Mouse (Mus musculus): ENCODE measurements around the gene AL731706.2. TPM values are rescaled to one million over a fixed set of nuclear protein-coding genes. Genes with fewer than 3 reads are reported as not detected.
A peak's percentile ranks its signal among the peaks of the same experiment; 100 is the strongest.

Gene AL731706.2
- polyA plus RNA-seq (2015; fragmentation: Nextera tagmentation; extraction: Ambion mirVana): 19.4 and 22.5 TPM in 2 replicates

DNA sequence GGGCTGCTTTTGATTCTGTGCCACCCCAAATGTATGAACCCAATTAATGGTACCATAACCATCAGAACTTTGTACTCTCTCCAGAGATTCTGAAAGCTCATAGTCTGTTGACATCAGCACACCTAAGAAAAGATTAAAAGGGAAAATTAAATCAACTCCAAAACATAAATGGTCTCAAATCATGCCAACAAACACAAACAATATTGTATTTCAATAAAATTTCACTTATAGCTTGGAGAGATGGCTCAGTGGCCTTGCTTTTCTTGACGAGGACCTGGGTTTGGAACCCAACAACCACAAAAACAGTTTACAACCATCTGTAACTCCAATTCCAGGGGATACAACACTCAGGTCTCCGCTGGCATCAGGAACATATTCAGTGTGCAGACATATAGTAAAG is at the start of gene AL731706.2:
Gene AL731706.2 (minus strand): TSS at position 101 of the 400 bp plus-strand sequence.
- Histone ChIP-seq H3K27me3 (no peaks in the 10 kb centered on the region), H3K4me2 (no peak within 1 kb of the TSS), H3K27ac (replicated peaks) (no peak within 1 kb of the TSS), H3K36me3 (replicated peaks) (peaks cover 33% of the 10 kb centered on the region), H3K4me1 (replicated peaks) (peaks cover 15% of the 10 kb centered on the region), H3K9ac (no peak within 1 kb of the TSS), H3K4me3 (replicated peaks) (no peak within 1 kb of the TSS), H3K9me3 (replicated peaks) (no peaks in the 10 kb centered on the region)
- ATAC-seq (ENCODE audit: insufficient read depth): no peak
- 80% methylated on average over 2 of the region's 2 CpGs for WGBS (ENCODE audit: insufficient replicate concordance)

DNA sequence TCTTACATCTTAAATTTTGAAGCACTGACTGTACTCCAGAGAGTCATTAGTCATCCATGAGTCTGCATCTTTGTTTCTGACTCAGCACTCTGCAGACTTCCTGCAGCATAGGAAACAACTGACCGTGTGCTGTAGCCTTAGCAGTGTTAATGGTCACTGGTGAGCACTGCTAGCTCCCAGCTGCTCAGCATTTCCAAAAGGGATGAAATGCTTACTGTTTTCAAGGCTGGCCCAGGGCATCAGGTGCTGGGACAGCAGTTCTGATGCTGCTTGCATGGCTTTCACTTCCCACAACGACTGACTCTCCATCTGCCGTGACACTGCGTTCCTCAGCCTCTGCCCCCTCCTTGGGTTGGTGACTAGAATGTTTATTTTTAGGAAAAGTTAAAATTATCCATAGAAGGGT is 35.5 kb upstream of the AL731706.2 start:
- Histone ChIP-seq H3K27ac (replicated peaks) (peak overlapping the region; percentile 87), H3K36me3 (replicated peaks) (no peaks in the 10 kb centered on the region), H3K4me1 (replicated peaks) (peaks cover 16% of the 10 kb centered on the region), H3K9me3 (replicated peaks) (no peaks in the 10 kb centered on the region), H3K4me3 (replicated peaks) (no peak overlapping the region), H3K9ac (no peak overlapping the region), H3K27me3 (no peaks in the 10 kb centered on the region), H3K4me2 (peak overlapping the region; percentile 46)
- 35% methylated on average over 4 of the region's 4 CpGs for WGBS (ENCODE audit: insufficient replicate concordance)
- peak; percentile 93 for ATAC-seq (ENCODE audit: insufficient read depth)

DNA sequence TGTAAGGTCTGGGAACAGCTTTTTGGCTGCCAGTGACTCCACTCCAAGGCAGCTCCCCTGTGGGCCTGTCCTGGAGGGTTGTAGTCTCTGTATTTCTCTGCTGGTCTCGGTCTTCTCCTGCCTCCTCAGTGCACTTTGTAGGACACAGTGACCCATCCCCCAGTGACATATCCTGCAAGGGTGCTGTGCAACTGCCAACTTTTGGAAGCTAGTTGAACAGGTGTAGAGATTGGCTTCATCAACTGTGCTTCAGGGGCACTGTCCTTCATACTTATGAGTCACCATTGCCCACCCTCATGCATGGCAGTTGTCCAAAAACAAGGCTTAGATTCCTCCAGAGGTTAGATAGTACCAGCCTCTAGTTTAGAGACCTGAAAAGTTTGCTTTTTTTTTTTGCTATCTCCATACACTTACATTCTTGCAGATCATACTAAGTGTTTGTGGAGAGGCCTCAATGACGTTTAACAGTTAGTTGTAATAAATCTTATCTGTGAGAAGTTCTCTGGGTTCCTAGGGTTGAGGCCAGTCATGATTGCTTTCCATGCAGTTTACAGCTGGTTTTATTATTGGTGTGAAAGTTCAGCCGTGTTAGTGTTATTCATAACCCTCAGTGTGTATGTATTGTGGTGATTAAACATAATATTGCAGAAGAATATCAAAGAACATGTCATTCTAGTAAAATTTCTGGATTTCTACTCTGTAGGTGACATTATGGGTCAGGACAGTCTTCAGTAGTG is 34.9 kb upstream of the AL731706.2 start:
- Histone ChIP-seq H3K4me2 (no peak overlapping the region), H3K27me3 (no peaks in the 10 kb centered on the region), H3K9ac (no peak overlapping the region), H3K27ac (replicated peaks) (peak overlapping the region; percentile 87), H3K9me3 (replicated peaks) (no peaks in the 10 kb centered on the region), H3K36me3 (replicated peaks) (no peaks in the 10 kb centered on the region), H3K4me1 (replicated peaks) (peaks cover 16% of the 10 kb centered on the region), H3K4me3 (replicated peaks) (no peak overlapping the region)
- ATAC-seq (ENCODE audit: insufficient read depth): peak; percentile 34; the same call in 1 of the 2 replicates
- WGBS (ENCODE audit: insufficient replicate concordance): 58% methylated on average over 3 of the region's 3 CpGs

DNA sequence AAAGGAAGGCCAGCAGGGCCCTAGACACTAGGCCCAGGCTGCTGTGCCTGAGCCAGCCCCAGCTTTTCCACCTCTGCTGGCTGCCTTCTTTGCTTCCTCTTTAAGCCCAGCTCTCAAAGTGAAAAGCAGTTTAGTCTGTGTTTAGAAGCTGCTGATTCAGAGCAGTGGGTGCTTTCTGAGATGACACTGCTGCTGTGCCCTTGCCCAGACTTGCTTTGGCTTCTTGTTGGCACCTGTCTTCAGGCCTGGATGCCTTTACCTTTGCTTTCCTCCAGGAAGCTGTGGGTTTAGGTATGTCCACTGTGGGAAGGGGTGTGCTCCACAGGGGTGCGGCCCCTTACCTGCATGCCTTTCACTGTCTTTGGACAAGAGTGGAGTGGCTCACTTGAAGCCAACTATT is 34.0 kb upstream of the AL731706.2 start:
- H3K36me3 ChIP-seq (replicated peaks): no peaks in the 10 kb centered on the region

DNA sequence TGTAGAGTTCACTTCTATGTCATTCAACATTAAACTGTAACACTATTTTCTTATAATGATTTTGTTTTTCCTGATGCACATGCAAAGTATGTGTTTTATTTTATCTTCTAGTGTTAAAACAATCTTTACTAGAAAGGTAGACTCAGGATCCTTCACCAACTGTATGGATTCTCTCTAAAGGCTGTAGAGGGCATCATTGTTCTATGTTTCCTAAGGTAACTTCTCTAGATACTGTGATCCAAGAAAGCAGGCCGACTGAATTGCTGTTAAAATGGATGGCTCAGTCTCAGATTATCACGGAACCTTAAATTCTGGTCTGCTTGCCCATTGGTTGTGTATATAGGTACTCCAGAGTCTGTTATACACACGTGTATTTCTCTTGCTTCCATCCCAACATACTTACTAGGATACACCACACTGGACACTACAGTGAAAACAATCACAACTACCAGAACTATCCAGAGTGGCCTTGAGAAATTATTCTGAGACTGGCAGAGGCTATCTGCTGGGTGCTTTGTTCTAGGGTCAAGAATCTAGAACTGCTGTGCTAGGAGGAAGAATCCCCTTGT is 28.9 kb upstream of the AL731706.2 start:
- Histone ChIP-seq H3K27me3 (no peaks in the 10 kb centered on the region), H3K4me1 (replicated peaks) (no peaks in the 10 kb centered on the region), H3K4me3 (replicated peaks) (no peak overlapping the region), H3K27ac (replicated peaks) (no peak overlapping the region), H3K36me3 (replicated peaks) (no peaks in the 10 kb centered on the region), H3K9me3 (replicated peaks) (no peaks in the 10 kb centered on the region), H3K9ac (no peak overlapping the region), H3K4me2 (no peak overlapping the region)
- ATAC-seq (ENCODE audit: insufficient read depth): no peak
- WGBS (ENCODE audit: insufficient replicate concordance): 49% methylated on average over 3 of the region's 3 CpGs

More for the DNA sequence above, 34.0 kb upstream of the AL731706.2 start:
- no peak overlapping the region for H3K9ac ChIP-seq
- H3K27me3 ChIP-seq: no peaks in the 10 kb centered on the region
- no peak for ATAC-seq (ENCODE audit: insufficient read depth)
- no peak overlapping the region for H3K4me3 ChIP-seq (replicated peaks)
- H3K4me2 ChIP-seq: no peak overlapping the region
- 0 out of 2 replicates have a peak overlapping the region, but pooled peaks have one; percentile 87 for H3K27ac ChIP-seq (replicated peaks)
- 92% methylated on average over 1 of the region's 1 CpGs for WGBS (ENCODE audit: insufficient replicate concordance)
- peaks cover 16% of the 10 kb centered on the region for H3K4me1 ChIP-seq (replicated peaks)
- H3K9me3 ChIP-seq (replicated peaks): no peaks in the 10 kb centered on the region

DNA sequence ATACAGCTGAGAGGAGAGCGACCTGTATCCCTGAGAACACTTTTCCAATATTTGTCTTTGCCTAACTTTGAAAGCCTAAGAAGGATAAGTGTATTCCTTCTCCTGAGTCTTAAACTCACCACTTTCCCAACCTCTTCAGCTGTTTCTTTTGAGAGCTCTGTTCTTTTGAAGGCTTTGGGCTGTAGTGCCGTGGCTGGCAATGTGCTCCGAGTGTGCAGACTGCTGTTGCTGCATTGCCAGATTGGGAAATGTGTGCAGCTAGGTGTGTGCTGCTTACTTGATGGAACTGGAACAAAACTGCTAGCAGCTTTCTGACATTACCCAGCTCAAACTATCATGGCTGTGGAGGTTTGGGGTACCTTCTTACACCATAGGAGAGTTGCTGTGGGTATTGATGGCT is 27.5 kb upstream of the AL731706.2 start:
- ATAC-seq (ENCODE audit: insufficient read depth): no peak
- Histone ChIP-seq H3K27ac (replicated peaks) (no peak overlapping the region), H3K9me3 (replicated peaks) (no peaks in the 10 kb centered on the region), H3K36me3 (replicated peaks) (no peaks in the 10 kb centered on the region), H3K4me1 (replicated peaks) (0 out of 2 replicates have a peak, but pooled peaks cover 2% of the 10 kb centered on the region), H3K9ac (no peak overlapping the region), H3K4me2 (no peak overlapping the region), H3K27me3 (no peaks in the 10 kb centered on the region), H3K4me3 (replicated peaks) (no peak overlapping the region)
- 79% methylated on average over 3 of the region's 3 CpGs for WGBS (ENCODE audit: insufficient replicate concordance)

DNA sequence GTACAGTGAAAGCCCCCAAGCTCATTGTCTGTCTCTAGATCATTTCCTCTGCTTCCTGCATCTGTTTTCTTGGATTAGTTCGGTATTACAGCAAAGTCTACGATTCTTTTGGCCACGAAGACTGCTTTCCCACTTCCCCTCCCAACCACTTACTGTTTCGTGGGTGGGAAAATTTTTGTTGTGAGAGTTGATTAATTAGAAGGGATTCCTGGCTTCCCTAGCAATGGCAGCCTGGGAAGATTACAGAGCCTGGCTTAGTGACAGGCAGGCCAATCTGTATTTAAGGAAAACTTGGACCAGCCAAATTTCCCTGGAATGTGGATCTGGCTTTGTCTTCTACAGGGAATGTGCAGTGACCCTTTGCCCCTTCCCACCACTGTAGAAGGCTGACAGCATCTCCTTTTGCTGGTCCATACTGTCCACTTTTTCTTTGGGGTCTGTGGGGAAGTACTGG is 26.5 kb upstream of the AL731706.2 start:
- no peak overlapping the region for H3K9ac ChIP-seq
- no peaks in the 10 kb centered on the region for H3K36me3 ChIP-seq (replicated peaks)
- no peaks in the 10 kb centered on the region for H3K9me3 ChIP-seq (replicated peaks)
- no peak overlapping the region for H3K27ac ChIP-seq (replicated peaks)
- no peak overlapping the region for H3K4me2 ChIP-seq
- 32% methylated on average over 4 of the region's 4 CpGs for WGBS (ENCODE audit: insufficient replicate concordance)
- H3K4me3 ChIP-seq (replicated peaks): no peak overlapping the region
- H3K4me1 ChIP-seq (replicated peaks): 0 out of 2 replicates have a peak, but pooled peaks cover 2% of the 10 kb centered on the region
- no peak for ATAC-seq (ENCODE audit: insufficient read depth)
- no peaks in the 10 kb centered on the region for H3K27me3 ChIP-seq

DNA sequence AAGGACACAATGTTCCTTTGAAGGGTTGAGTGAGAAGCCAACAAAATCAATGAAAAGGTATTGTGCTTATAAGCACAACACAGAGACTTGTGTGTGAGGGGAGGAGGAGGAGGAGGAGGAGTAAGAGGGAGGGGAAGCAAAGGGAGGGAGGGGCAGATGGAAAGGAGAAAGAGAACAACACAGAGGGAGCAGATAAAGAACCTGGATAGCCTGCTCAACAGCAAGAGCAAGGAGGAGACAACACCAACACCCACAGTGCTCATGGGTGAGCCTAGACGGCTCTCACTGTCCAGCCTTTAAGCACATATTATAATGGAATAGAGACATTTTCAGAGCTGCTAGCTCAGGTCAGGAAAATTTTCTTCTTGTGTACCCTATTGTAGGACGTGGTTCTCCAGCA is 23.8 kb upstream of the AL731706.2 start:
- H3K4me1 ChIP-seq (replicated peaks): 0 out of 2 replicates have a peak, but pooled peaks cover 2% of the 10 kb centered on the region
- H3K4me3 ChIP-seq (replicated peaks): no peak overlapping the region
- H3K27ac ChIP-seq (replicated peaks): no peak overlapping the region
- no peak overlapping the region for H3K9ac ChIP-seq
- H3K4me2 ChIP-seq: no peak overlapping the region
- peaks cover 12% of the 10 kb centered on the region for H3K36me3 ChIP-seq (replicated peaks)
- H3K9me3 ChIP-seq (replicated peaks): no peaks in the 10 kb centered on the region
- 48% methylated on average over 2 of the region's 2 CpGs for WGBS (ENCODE audit: insufficient replicate concordance)
- no peak for ATAC-seq (ENCODE audit: insufficient read depth)
- H3K27me3 ChIP-seq: no peaks in the 10 kb centered on the region

DNA sequence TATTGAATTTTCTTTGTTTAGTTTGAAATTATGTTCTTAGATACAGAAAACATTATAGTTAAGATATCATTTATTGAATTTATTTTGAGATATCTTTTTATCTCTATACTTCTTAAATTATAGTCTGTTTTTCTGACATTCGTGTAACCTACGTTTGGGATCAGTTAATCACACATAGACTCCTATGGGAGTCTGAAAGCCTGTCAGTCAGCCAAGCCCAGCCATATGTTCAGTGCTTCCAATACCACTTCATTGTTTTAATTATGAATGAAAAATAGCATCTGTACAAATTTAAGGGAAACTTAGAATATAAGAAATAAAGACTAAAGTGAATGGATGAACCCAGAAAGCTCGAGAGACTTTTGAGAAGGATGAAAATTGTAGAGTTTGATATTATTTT is 23.1 kb upstream of the AL731706.2 start:
- ATAC-seq (ENCODE audit: insufficient read depth): no peak
- Histone ChIP-seq H3K36me3 (replicated peaks) (peaks cover 12% of the 10 kb centered on the region), H3K4me1 (replicated peaks) (0 out of 2 replicates have a peak, but pooled peaks cover 2% of the 10 kb centered on the region), H3K9ac (no peak overlapping the region), H3K27ac (replicated peaks) (no peak overlapping the region), H3K27me3 (no peaks in the 10 kb centered on the region), H3K4me3 (replicated peaks) (no peak overlapping the region), H3K4me2 (no peak overlapping the region), H3K9me3 (replicated peaks) (no peaks in the 10 kb centered on the region)
- 66% methylated on average over 3 of the region's 3 CpGs for whole genome bisulfite sequencing (ENCODE audit: insufficient replicate concordance)

DNA sequence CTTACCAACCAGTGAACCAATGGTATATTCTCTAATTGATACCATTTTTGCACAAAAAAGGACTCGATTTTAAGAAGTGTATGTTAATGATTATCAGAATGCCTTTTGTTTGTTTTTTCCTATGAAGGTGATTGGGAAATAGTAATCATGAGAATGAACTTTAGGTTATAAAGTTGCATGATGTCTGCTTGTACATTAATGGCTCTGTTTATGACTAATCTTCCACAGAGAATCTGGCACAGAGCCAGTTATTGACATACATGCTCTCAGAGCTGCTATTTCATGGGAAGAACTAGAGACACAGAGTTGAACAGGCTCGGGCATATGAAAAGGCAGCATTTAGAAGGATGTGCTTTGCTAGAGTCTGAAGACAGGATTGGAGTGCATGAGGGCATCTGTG is 10.7 kb upstream of the AL731706.2 start:
- no peak overlapping the region for H3K4me3 ChIP-seq (replicated peaks)
- H3K4me2 ChIP-seq: no peak overlapping the region
- WGBS (ENCODE audit: insufficient replicate concordance): 58% methylated on average over 2 of the region's 2 CpGs
- no peaks in the 10 kb centered on the region for H3K9me3 ChIP-seq (replicated peaks)
- H3K9ac ChIP-seq: no peak overlapping the region
- no peaks in the 10 kb centered on the region for H3K36me3 ChIP-seq (replicated peaks)
- no peaks in the 10 kb centered on the region for H3K27me3 ChIP-seq
- no peak overlapping the region for H3K27ac ChIP-seq (replicated peaks)
- peaks cover 15% of the 10 kb centered on the region for H3K4me1 ChIP-seq (replicated peaks)
- no peak for ATAC-seq (ENCODE audit: insufficient read depth)

DNA sequence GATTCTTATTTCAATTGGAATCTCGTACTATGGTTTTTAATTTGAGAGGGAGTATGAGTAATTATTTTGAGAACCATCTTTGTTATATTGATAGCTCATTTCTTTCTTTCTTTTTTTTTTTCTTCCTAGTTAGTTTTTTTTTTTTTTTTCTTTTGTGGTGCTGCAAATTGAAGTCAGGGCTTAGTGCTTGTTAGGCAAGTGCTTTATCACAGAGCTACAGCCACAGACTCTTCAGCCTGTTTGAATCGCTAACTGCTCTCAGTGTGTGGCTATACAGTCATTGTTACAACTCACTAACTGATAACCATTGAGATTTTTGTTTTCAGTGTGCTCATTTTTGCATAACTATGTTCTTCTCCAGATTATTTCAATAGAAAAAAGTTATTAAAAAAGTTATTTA is 9.0 kb upstream of the AL731706.2 start:
- H3K4me2 ChIP-seq: no peak overlapping the region
- no peaks in the 10 kb centered on the region for H3K9me3 ChIP-seq (replicated peaks)
- no peak overlapping the region for H3K27ac ChIP-seq (replicated peaks)
- H3K27me3 ChIP-seq: no peaks in the 10 kb centered on the region
- no peaks in the 10 kb centered on the region for H3K36me3 ChIP-seq (replicated peaks)
- peaks cover 24% of the 10 kb centered on the region for H3K4me1 ChIP-seq (replicated peaks)
- ATAC-seq (ENCODE audit: insufficient read depth): no peak
- no peak overlapping the region for H3K4me3 ChIP-seq (replicated peaks)
- WGBS (ENCODE audit: insufficient replicate concordance): 40% methylated on average over 2 of the region's 2 CpGs
- no peak overlapping the region for H3K9ac ChIP-seq

All from liver, embryonic 15.5 days (tissue).